Mouse (Mus musculus) spleen, adult 2 months (tissue): ENCODE measurements around the gene Fbxo34.

Experiments
- CTCF ChIP-seq: fragments of 200-500 bp; IDR thresholded peaks from 2 replicates; pipeline ENCODE4 v1.5.1; 2011; ENCODE audit warnings: mild to moderate bottlenecking, inconsistent platforms; ENCODE audit not compliant: insufficient read depth, insufficient read length, insufficient replicate concordance; ENCODE audit errors: extremely low read depth
- POLR2A ChIP-seq: fragments of 200-500 bp; IDR thresholded peaks from 2 replicates; pipeline ENCODE4 v1.6.1; 2011; ENCODE audit warnings: low read depth, low read length, inconsistent platforms

DNA sequence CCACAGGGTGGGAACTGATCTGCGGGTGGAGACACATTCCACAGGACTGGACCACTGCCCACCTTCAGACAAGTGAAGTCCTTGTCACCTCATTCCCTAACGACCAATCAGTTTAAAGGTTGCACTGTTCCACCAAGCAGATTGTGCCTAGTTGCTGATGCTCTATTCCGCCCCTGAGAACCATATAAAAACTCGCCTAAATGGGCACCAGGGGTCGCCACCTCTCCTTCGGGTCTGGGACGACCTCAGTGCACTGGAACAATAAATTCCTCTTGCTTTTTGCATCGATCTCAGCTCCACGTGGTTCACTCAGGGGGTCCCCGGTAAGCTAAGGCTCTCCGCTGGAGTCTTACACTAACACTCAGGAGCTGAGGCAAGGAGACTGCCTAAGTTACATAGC, 124.5 kb downstream of the Fbxo34 start:
- TF ChIP-seq CTCF (no peak), POLR2A (no peak)
